Mouse (Mus musculus): ENCODE data around the gene Prss48. TPM values are rescaled to one million over a fixed set of nuclear protein-coding genes. Genes with fewer than 3 reads are reported as not detected.
"Not testable (repeated sequence)": the region's sequence is repeated elsewhere in the genome, so short reads cannot be mapped to it uniquely, and the experiment has no call there.

Prss48 gene
- polyA plus RNA-seq, 1 experiment = not detected

DNA sequence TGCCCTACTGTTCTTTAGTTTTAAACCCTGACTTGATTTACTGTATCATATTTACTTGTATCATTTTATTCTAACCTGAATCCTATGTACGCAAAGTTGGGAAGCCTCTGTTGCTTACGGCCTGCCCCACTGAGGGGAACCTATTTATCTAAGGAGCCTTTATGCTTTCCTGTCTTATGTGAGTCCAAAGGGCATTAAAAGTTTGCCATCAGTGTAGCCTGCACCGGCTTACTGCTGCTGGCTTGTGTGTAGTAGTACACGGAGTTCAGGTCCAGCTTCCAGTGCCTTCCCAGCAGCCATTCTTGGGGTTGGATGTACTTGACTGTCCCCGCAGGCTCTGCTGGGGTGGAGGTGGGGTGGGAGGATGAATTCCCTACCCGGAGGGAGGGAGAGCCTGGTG, 17.8 kb downstream of the Prss48 start:
- no peak for TF ChIP-seq CTCF (IDR thresholded peaks at IDR 0.05; ENCODE audit: extremely low read depth, insufficient read depth, low read length)
- TF ChIP-seq POLR2A (IDR thresholded peaks at IDR 0.05; ENCODE audit: extremely low read depth, insufficient read depth, low read length) = no peak
- Histone ChIP-seq H3K4me3 (ENCODE audit: insufficient read depth, low read length) (no peak overlapping the region), H3K4me1 (ENCODE audit: control insufficient read depth, insufficient read depth, low read length) (peaks cover 3% of the 10 kb centered on the region), H3K27ac (ENCODE audit: insufficient read depth, low read length) (no peak overlapping the region)

GRCm38 (mm10) chr3:85981761-85982160, 20.5 kb downstream of the Prss48 start:
- H3K27ac ChIP-seq (ENCODE audit: insufficient read depth, low read length); H3K4me3 ChIP-seq (ENCODE audit: insufficient read depth, low read length); H3K4me1 ChIP-seq (ENCODE audit: control insufficient read depth, insufficient read depth, low read length): not testable (repeated sequence)

- Histone ChIP-seq H3K27ac (ENCODE audit: insufficient read depth, low read length) (no peak overlapping the region), H3K4me3 (ENCODE audit: insufficient read depth, low read length) (no peak overlapping the region), H3K4me1 (ENCODE audit: control insufficient read depth, insufficient read depth, low read length) (peaks cover 3% of the 10 kb centered on the region)
- TF ChIP-seq CTCF (IDR thresholded peaks at IDR 0.05; ENCODE audit: extremely low read depth, insufficient read depth, low read length) = no peak
- no peak for TF ChIP-seq POLR2A (IDR thresholded peaks at IDR 0.05; ENCODE audit: extremely low read depth, insufficient read depth, low read length)
These were observed 22.3 kb downstream of the Prss48 start for GRCm38 (mm10) chr3:85980036-85980435.

DNA sequence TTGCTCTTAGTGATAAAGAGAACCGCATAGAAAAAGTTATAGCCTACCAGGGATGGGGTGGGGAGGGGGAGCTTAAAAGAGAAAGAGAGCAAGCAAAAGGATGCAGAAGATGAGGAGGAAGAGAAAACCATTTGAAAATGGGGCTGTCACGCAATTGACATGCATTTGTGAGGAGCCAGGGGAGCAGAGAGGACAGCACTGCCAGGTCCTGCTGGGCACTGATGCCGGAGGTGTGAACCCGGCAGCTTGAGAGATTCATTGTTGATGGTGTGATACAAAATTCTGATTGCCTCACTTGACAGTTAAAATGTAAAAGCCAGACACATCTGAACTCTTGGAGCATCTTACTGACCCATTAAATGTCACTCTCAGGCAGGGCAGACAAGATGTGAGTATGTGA, 27.8 kb downstream of the Prss48 start:
- TF ChIP-seq POLR2A (IDR thresholded peaks at IDR 0.05; ENCODE audit: extremely low read depth, insufficient read depth, low read length) = no peak
- no peak for TF ChIP-seq CTCF (IDR thresholded peaks at IDR 0.05; ENCODE audit: extremely low read depth, insufficient read depth, low read length)
- no peak overlapping the region for H3K4me3 ChIP-seq (ENCODE audit: insufficient read depth, low read length)
- no peak overlapping the region for H3K27ac ChIP-seq (ENCODE audit: insufficient read depth, low read length)
- peaks cover 2% of the 10 kb centered on the region; the same call in 1 of the 2 replicates for H3K4me1 ChIP-seq (ENCODE audit: control insufficient read depth, insufficient read depth, low read length)

- Histone ChIP-seq H3K4me3 (ENCODE audit: insufficient read depth, low read length) (no peak overlapping the region), H3K27ac (ENCODE audit: insufficient read depth, low read length) (no peak overlapping the region), H3K4me1 (ENCODE audit: control insufficient read depth, insufficient read depth, low read length) (peaks cover 2% of the 10 kb centered on the region; the same call in 1 of the 2 replicates)
- TF ChIP-seq CTCF (IDR thresholded peaks at IDR 0.05; ENCODE audit: extremely low read depth, insufficient read depth, low read length) (no peak), POLR2A (IDR thresholded peaks at IDR 0.05; ENCODE audit: extremely low read depth, insufficient read depth, low read length) (no peak)
These were observed 28.7 kb downstream of the Prss48 start for GRCm38 (mm10) chr3:85973376-85974140.

- Histone ChIP-seq H3K27ac (ENCODE audit: insufficient read depth, low read length) (no peak overlapping the region), H3K4me1 (ENCODE audit: control insufficient read depth, insufficient read depth, low read length) (peaks cover 2% of the 10 kb centered on the region; the same call in 1 of the 2 replicates), H3K4me3 (ENCODE audit: insufficient read depth, low read length) (peak overlapping the region; percentile 66)
- no peak for TF ChIP-seq POLR2A (IDR thresholded peaks at IDR 0.05; ENCODE audit: extremely low read depth, insufficient read depth, low read length)
- TF ChIP-seq CTCF (IDR thresholded peaks at IDR 0.05; ENCODE audit: extremely low read depth, insufficient read depth, low read length) = no peak
These were observed 30.7 kb downstream of the Prss48 start for GRCm38 (mm10) chr3:85971599-85971975.

GRCm38 (mm10) chr3:85970742-85971598, 31.3 kb downstream of the Prss48 start, which contains the start of gene Sh3d19:
TSS of gene Sh3d19 (plus strand) at chr3:85971109.
- peaks cover 2% of the 10 kb centered on the region; the same call in 1 of the 2 replicates for H3K4me1 ChIP-seq (ENCODE audit: control insufficient read depth, insufficient read depth, low read length)
- no peak within 1 kb of the TSS for H3K27ac ChIP-seq (ENCODE audit: insufficient read depth, low read length)
- TF ChIP-seq POLR2A (IDR thresholded peaks at IDR 0.05; ENCODE audit: extremely low read depth, insufficient read depth, low read length) (no peak), CTCF (IDR thresholded peaks at IDR 0.05; ENCODE audit: extremely low read depth, insufficient read depth, low read length) (no peak)
- H3K4me3 ChIP-seq (ENCODE audit: insufficient read depth, low read length) = peak within 1 kb of the TSS; percentile 66

DNA sequence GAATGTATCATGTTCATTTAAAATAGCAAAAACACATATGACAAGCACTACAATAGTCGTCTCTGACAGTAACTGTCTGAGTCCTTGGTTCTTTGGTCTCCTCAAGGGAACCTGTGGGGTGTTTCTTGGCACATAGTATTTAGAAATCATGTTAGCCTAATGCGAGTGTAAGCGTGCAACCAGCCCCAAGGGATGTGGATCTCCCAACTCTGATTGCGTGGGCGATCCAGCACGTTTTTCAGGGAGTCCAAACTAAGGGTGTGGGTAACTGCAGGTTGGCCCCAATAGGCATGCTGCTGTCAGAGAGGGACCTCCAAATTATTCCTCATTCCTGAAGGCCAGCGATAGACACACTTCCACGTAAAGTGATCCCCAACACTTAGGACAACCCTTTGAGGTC, 33.3 kb downstream of the Prss48 start:
- no peak overlapping the region for H3K27ac ChIP-seq (ENCODE audit: insufficient read depth, low read length)
- TF ChIP-seq POLR2A (IDR thresholded peaks at IDR 0.05; ENCODE audit: extremely low read depth, insufficient read depth, low read length) (no peak), CTCF (IDR thresholded peaks at IDR 0.05; ENCODE audit: extremely low read depth, insufficient read depth, low read length) (no peak)
- peaks cover 2% of the 10 kb centered on the region; the same call in 1 of the 2 replicates for H3K4me1 ChIP-seq (ENCODE audit: control insufficient read depth, insufficient read depth, low read length)
- H3K4me3 ChIP-seq (ENCODE audit: insufficient read depth, low read length) = no peak overlapping the region

GRCm38 (mm10) chr3:85965479-85965878, 36.8 kb downstream of the Prss48 start:
- Histone ChIP-seq H3K27ac (ENCODE audit: insufficient read depth, low read length) (no peak overlapping the region), H3K4me1 (ENCODE audit: control insufficient read depth, insufficient read depth, low read length) (no peaks in the 10 kb centered on the region; the same call in 1 of the 2 replicates), H3K4me3 (ENCODE audit: insufficient read depth, low read length) (no peak overlapping the region)
- TF ChIP-seq POLR2A (IDR thresholded peaks at IDR 0.05; ENCODE audit: extremely low read depth, insufficient read depth, low read length) = no peak
- TF ChIP-seq CTCF (IDR thresholded peaks at IDR 0.05; ENCODE audit: extremely low read depth, insufficient read depth, low read length) = no peak
